Mouse (Mus musculus): Measurements from ENCODE around the gene Gm13271. TPM values are rescaled to one million over a fixed set of nuclear protein-coding genes. Genes with fewer than 3 reads are reported as not detected.
A peak's percentile ranks its signal among the peaks of the same experiment; 100 is the strongest.
"Not testable (repeated sequence)": the region's sequence is repeated elsewhere in the genome, so short reads cannot be mapped to it uniquely, and the experiment has no call there.

Gm13271 gene
- not detected for polyA plus RNA-seq (2017; shearing (Covaris generic))

GRCm38 (mm10) chr4:88754818-88755340 lies at the start of gene Gm13271:
Gm13271 (plus strand) TSS chr4:88754868.
- ATAC-seq, result not testable (repeated sequence)

GRCm38 (mm10) chr4:88705924-88706323 lies 48.7 kb upstream of the Gm13271 start:
- no peak for ATAC-seq

- ATAC-seq, result no peak
Observed at GRCm38 (mm10) chr4:88707128-88707826, 47.4 kb upstream of the Gm13271 start.

GRCm38 (mm10) chr4:88714281-88714680 lies 40.4 kb upstream of the Gm13271 start:
- no peak for ATAC-seq

GRCm38 (mm10) chr4:88715059-88715458 lies 39.6 kb upstream of the Gm13271 start:
- ATAC-seq, result no peak

GRCm38 (mm10) chr4:88718715-88719114 lies 36.0 kb upstream of the Gm13271 start:
- ATAC-seq, result no peak

- ATAC-seq, result peak; percentile 80
Observed at GRCm38 (mm10) chr4:88721791-88722721, 32.6 kb upstream of the Gm13271 start, which contains the start of the genes Gm26566 and Klhl9. Gm26566 (plus strand) TSS chr4:88721805. Klhl9 (minus strand) TSS chr4:88722465.

- no peak for ATAC-seq
Observed at GRCm38 (mm10) chr4:88723497-88724090, 31.1 kb upstream of the Gm13271 start.

- ATAC-seq, result no peak
Observed at GRCm38 (mm10) chr4:88726727-88727126, 27.9 kb upstream of the Gm13271 start.

- ATAC-seq, result peak; percentile 85
Observed at GRCm38 (mm10) chr4:88727324-88727723, 27.3 kb upstream of the Gm13271 start.

GRCm38 (mm10) chr4:88738480-88738879 lies 16.2 kb upstream of the Gm13271 start:
- peak; percentile 75 for ATAC-seq

- no peak for ATAC-seq
Observed at GRCm38 (mm10) chr4:88739036-88739435, 15.6 kb upstream of the Gm13271 start.

- no peak for ATAC-seq
Observed at GRCm38 (mm10) chr4:88741426-88741825, 13.2 kb upstream of the Gm13271 start.

- peak; percentile 66 for ATAC-seq
Observed at GRCm38 (mm10) chr4:88742771-88743371, 11.8 kb upstream of the Gm13271 start.

GRCm38 (mm10) chr4:88744207-88744606 lies 10.5 kb upstream of the Gm13271 start:
- peak; percentile 38 for ATAC-seq

- ATAC-seq, result no peak
Observed at GRCm38 (mm10) chr4:88749926-88750325, 4.7 kb upstream of the Gm13271 start.

GRCm38 (mm10) chr4:88756581-88757513 lies 2.2 kb downstream of the Gm13271 start:
- not testable (repeated sequence) for ATAC-seq

GRCm38 (mm10) chr4:88757628-88758031 lies 3.0 kb downstream of the Gm13271 start:
- peak; percentile 100 for ATAC-seq

- ATAC-seq, result not testable (repeated sequence)
Observed at GRCm38 (mm10) chr4:88758751-88759150, 4.1 kb downstream of the Gm13271 start.

- ATAC-seq, result not testable (repeated sequence)
Observed at GRCm38 (mm10) chr4:88759610-88760268, 5.1 kb downstream of the Gm13271 start, which contains the start of gene Gm13283. Gm13283 (plus strand) TSS chr4:88760119.
